In genomic region chr4:119531813-119532212, GRCm38 (mm10) we compare ENCODE assay signal across 14 mouse cellular contexts. TPM values are rescaled to one million over a fixed set of nuclear protein-coding genes. Genes with fewer than 3 reads are reported as not detected.
DNase-seq lines count a peak whose midpoint lies in the region; ATAC-seq and TF ChIP-seq lines count a peak whose summit lies in the region.
"Had no signal": no experiment of that assay in that cellular context is flagged by ENCODE, and none has a peak within 500 bp of the region (broad histone marks: within the 10 kb centered on the region; RNA-seq: fewer than 3 reads in every experiment).

No protein-coding gene starts in this region.

- H3K4me3 ChIP-seq in lung, embryonic 14.5 days (ENCODE audit: low read depth, low read length), result no peak overlapping the region
- H3K4me3 ChIP-seq: forebrain, embryonic 10.5 days; kidney, embryonic 15.5 days; midbrain, embryonic 12.5 days had no signal

- no peak for ATAC-seq in cerebellum, adult (ENCODE audit: insufficient number of reproducible peaks, low FRiP score, low TSS enrichment)
- no peak for ATAC-seq in lung, embryonic 14.5 days (ENCODE audit: insufficient read depth)

- no peak overlapping the region for H3K4me2 ChIP-seq in lung, embryonic 14.5 days
- H3K4me2 ChIP-seq: kidney, embryonic 15.5 days; midbrain, embryonic 12.5 days had no signal

- WGBS in lung, embryonic 14.5 days, result 63% methylated on average over 2 of the region's 2 CpGs

- no peaks in the 10 kb centered on the region for H3K36me3 ChIP-seq in lung, embryonic 14.5 days (ENCODE audit: insufficient read depth)
- H3K36me3 ChIP-seq: forebrain, embryonic 10.5 days; kidney, embryonic 15.5 days; midbrain, embryonic 12.5 days had no signal

- H3K27ac ChIP-seq in lung, embryonic 14.5 days (ENCODE audit: low read depth), result no peak overlapping the region
- H3K27ac ChIP-seq: forebrain, embryonic 10.5 days; kidney, embryonic 15.5 days; midbrain, embryonic 12.5 days had no signal

- no peak overlapping the region for H3K9ac ChIP-seq in lung, embryonic 14.5 days
- H3K9ac ChIP-seq: kidney, embryonic 15.5 days; midbrain, embryonic 12.5 days had no signal

- no peaks in the 10 kb centered on the region for H3K27me3 ChIP-seq in lung, embryonic 14.5 days (ENCODE audit: insufficient read depth, low read length)
- H3K27me3 ChIP-seq: kidney, embryonic 15.5 days; midbrain, embryonic 12.5 days had no signal

- no peaks in the 10 kb centered on the region for H3K4me1 ChIP-seq in lung, embryonic 14.5 days (ENCODE audit: insufficient read depth)
- H3K4me1 ChIP-seq: forebrain, embryonic 10.5 days; kidney, embryonic 15.5 days; midbrain, embryonic 12.5 days had no signal

- peak; percentile 30; the same call in 1 of the 2 replicates for TF ChIP-seq CTCF in lung, embryonic 14.5 days (IDR thresholded peaks at IDR 0.05; ENCODE audit: low read depth)

- DNase-seq in cerebellum, adult 9-10 months, result peak; percentile 76
- peak; percentile 16 for DNase-seq in lung, embryonic 14.5 days
- no peak for DNase-seq in lung, postnatal 10 days
- DNase-seq in CD4-positive helper T cell, adult 2 months (ENCODE audit: low read depth, low spot score), result peak; percentile 39
- peak; percentile 47 to 73 for DNase-seq in cerebellum, postnatal 10 days
- DNase-seq in testis, postnatal 14 days (ENCODE audit: low spot score), result no peak
- no peak for DNase-seq in adrenal gland, adult 18-20 months (ENCODE audit: low spot score in 2 of 2)
- DNase-seq: adrenal gland, postnatal 10 days; layer of hippocampus, postnatal 36 days; liver had no signal

- H3K9me3 ChIP-seq in lung, embryonic 14.5 days (ENCODE audit: low read depth, low read length), result no peaks in the 10 kb centered on the region
- H3K9me3 ChIP-seq: forebrain, embryonic 10.5 days; kidney, embryonic 15.5 days; midbrain, embryonic 12.5 days had no signal

RNA-seq across cellular contexts. Expression of gene Foxj3, which starts 5.0 kb away (rescaled TPM):
- polyA plus RNA-seq in lung, embryonic 14.5 days (2014; fragmentation: Nextera tagmentation; extraction: Ambion mirVana), result 26.4 and 28.5 TPM in 2 replicates
- 10 to 100 TPM; 39.0 to 41.6 TPM for total RNA-seq in adrenal gland, adult 18-20 months (2021)

RNA-seq across cellular contexts. Expression of gene Frg2f1, which starts 7.5 kb away (rescaled TPM):
- 3.6 and 3.9 TPM in 2 replicates for polyA plus RNA-seq in lung, embryonic 14.5 days (2014; fragmentation: Nextera tagmentation; extraction: Ambion mirVana)
- 1 to 10 TPM; 6.8 to 9.7 TPM for total RNA-seq in adrenal gland, adult 18-20 months (2021)

RNA-seq across cellular contexts. Expression of gene Rimkla, which starts 39.4 kb away (rescaled TPM):
- polyA plus RNA-seq in lung, embryonic 14.5 days (2014; fragmentation: Nextera tagmentation; extraction: Ambion mirVana), result 1.3 and 1.5 TPM in 2 replicates
- under 1 TPM; 0.10 to 0.13 TPM for total RNA-seq in adrenal gland, adult 18-20 months (2021)

Comparison
In these comparisons a context has a peak if more than half of its experiments do, and no peak if none do; other contexts are left out.
1. DNase-seq: peak in cerebellum, adult 9-10 months (single experiment), lung, embryonic 14.5 days (single experiment), CD4-positive helper T cell, adult 2 months (single experiment) and cerebellum, postnatal 10 days (2 of 2); none in lung, postnatal 10 days (single experiment), testis, postnatal 14 days (single experiment) and adrenal gland, adult 18-20 months (0 of 2).